Mouse (Mus musculus): ENCODE results near the gene Fam114a2. TPM values are rescaled to one million over a fixed set of nuclear protein-coding genes. Genes with fewer than 3 reads are reported as not detected.

Gene Fam114a2
- polyA plus RNA-seq, 1 experiment = 12.7 TPM

GRCm38 (mm10) chr11:57518751-57519148 is 333 bp upstream of the Fam114a2 start:
- peak overlapping the region; percentile 89 for H3K27ac ChIP-seq (ENCODE audit: control insufficient read depth, insufficient read depth, low read depth, low read length)
- peaks cover 3% of the 10 kb centered on the region for H3K4me1 ChIP-seq (ENCODE audit: control insufficient read depth, insufficient read depth, low read length)
- no peak for TF ChIP-seq CTCF (IDR thresholded peaks at IDR 0.05; ENCODE audit: control insufficient read depth, insufficient read depth, insufficient replicate concordance, low read depth, low read length)
- TF ChIP-seq POLR2A (IDR thresholded peaks at IDR 0.05; ENCODE audit: control insufficient read depth, low read depth, low read length) = no peak
- no peaks in the 10 kb centered on the region for H3K27me3 ChIP-seq (ENCODE audit: control insufficient read depth, insufficient read depth, low read length)
- no peaks in the 10 kb centered on the region for H3K36me3 ChIP-seq (ENCODE audit: control insufficient read depth, insufficient read depth, low read length)
- H3K4me3 ChIP-seq (ENCODE audit: control insufficient read depth, low read depth, low read length) = peak overlapping the region; percentile 99

GRCm38 (mm10) chr11:57516946-57517441 is 1.4 kb downstream of the Fam114a2 start:
- H3K4me3 ChIP-seq (ENCODE audit: control insufficient read depth, low read depth, low read length) = no peak overlapping the region
- H3K27ac ChIP-seq (ENCODE audit: control insufficient read depth, insufficient read depth, low read depth, low read length) = no peak overlapping the region
- TF ChIP-seq POLR2A (IDR thresholded peaks at IDR 0.05; ENCODE audit: control insufficient read depth, low read depth, low read length) = no peak
- no peak for TF ChIP-seq CTCF (IDR thresholded peaks at IDR 0.05; ENCODE audit: control insufficient read depth, insufficient read depth, insufficient replicate concordance, low read depth, low read length)
- no peaks in the 10 kb centered on the region for H3K27me3 ChIP-seq (ENCODE audit: control insufficient read depth, insufficient read depth, low read length)
- no peaks in the 10 kb centered on the region for H3K36me3 ChIP-seq (ENCODE audit: control insufficient read depth, insufficient read depth, low read length)
- H3K4me1 ChIP-seq (ENCODE audit: control insufficient read depth, insufficient read depth, low read length) = peaks cover 3% of the 10 kb centered on the region

- no peaks in the 10 kb centered on the region for H3K27me3 ChIP-seq (ENCODE audit: control insufficient read depth, insufficient read depth, low read length)
- H3K27ac ChIP-seq (ENCODE audit: control insufficient read depth, insufficient read depth, low read depth, low read length) = no peak overlapping the region
- no peak overlapping the region for H3K4me3 ChIP-seq (ENCODE audit: control insufficient read depth, low read depth, low read length)
- H3K36me3 ChIP-seq (ENCODE audit: control insufficient read depth, insufficient read depth, low read length) = no peaks in the 10 kb centered on the region
- TF ChIP-seq CTCF (IDR thresholded peaks at IDR 0.05; ENCODE audit: control insufficient read depth, insufficient read depth, insufficient replicate concordance, low read depth, low read length) = no peak
- TF ChIP-seq POLR2A (IDR thresholded peaks at IDR 0.05; ENCODE audit: control insufficient read depth, low read depth, low read length) = no peak
- peaks cover 3% of the 10 kb centered on the region for H3K4me1 ChIP-seq (ENCODE audit: control insufficient read depth, insufficient read depth, low read length)
Measured at GRCm38 (mm10) chr11:57515218-57515617, 3.2 kb downstream of the Fam114a2 start.

- H3K4me1 ChIP-seq (ENCODE audit: control insufficient read depth, insufficient read depth, low read length) = no peaks in the 10 kb centered on the region
- no peak overlapping the region for H3K4me3 ChIP-seq (ENCODE audit: control insufficient read depth, low read depth, low read length)
- H3K36me3 ChIP-seq (ENCODE audit: control insufficient read depth, insufficient read depth, low read length) = peaks cover 3% of the 10 kb centered on the region
- H3K27ac ChIP-seq (ENCODE audit: control insufficient read depth, insufficient read depth, low read depth, low read length) = no peak overlapping the region
- no peaks in the 10 kb centered on the region for H3K27me3 ChIP-seq (ENCODE audit: control insufficient read depth, insufficient read depth, low read length)
- TF ChIP-seq POLR2A (IDR thresholded peaks at IDR 0.05; ENCODE audit: control insufficient read depth, low read depth, low read length) (no peak), CTCF (IDR thresholded peaks at IDR 0.05; ENCODE audit: control insufficient read depth, insufficient read depth, insufficient replicate concordance, low read depth, low read length) (no peak)
Measured at GRCm38 (mm10) chr11:57506899-57507298, 11.5 kb downstream of the Fam114a2 start.

GRCm38 (mm10) chr11:57503155-57503554 is 15.3 kb downstream of the Fam114a2 start:
- Histone ChIP-seq H3K27ac (ENCODE audit: control insufficient read depth, insufficient read depth, low read depth, low read length) (no peak overlapping the region), H3K4me3 (ENCODE audit: control insufficient read depth, low read depth, low read length) (no peak overlapping the region), H3K4me1 (ENCODE audit: control insufficient read depth, insufficient read depth, low read length) (no peaks in the 10 kb centered on the region), H3K27me3 (ENCODE audit: control insufficient read depth, insufficient read depth, low read length) (no peaks in the 10 kb centered on the region), H3K36me3 (ENCODE audit: control insufficient read depth, insufficient read depth, low read length) (peaks cover 4% of the 10 kb centered on the region)
- TF ChIP-seq CTCF (IDR thresholded peaks at IDR 0.05; ENCODE audit: control insufficient read depth, insufficient read depth, insufficient replicate concordance, low read depth, low read length) = no peak
- TF ChIP-seq POLR2A (IDR thresholded peaks at IDR 0.05; ENCODE audit: control insufficient read depth, low read depth, low read length) = no peak

GRCm38 (mm10) chr11:57498215-57498614 is 20.2 kb downstream of the Fam114a2 start:
- Histone ChIP-seq H3K4me1 (ENCODE audit: control insufficient read depth, insufficient read depth, low read length) (no peaks in the 10 kb centered on the region), H3K36me3 (ENCODE audit: control insufficient read depth, insufficient read depth, low read length) (peaks cover 1% of the 10 kb centered on the region; the same call in 1 of the 2 replicates), H3K27me3 (ENCODE audit: control insufficient read depth, insufficient read depth, low read length) (no peaks in the 10 kb centered on the region), H3K4me3 (ENCODE audit: control insufficient read depth, low read depth, low read length) (no peak overlapping the region), H3K27ac (ENCODE audit: control insufficient read depth, insufficient read depth, low read depth, low read length) (no peak overlapping the region)
- TF ChIP-seq CTCF (IDR thresholded peaks at IDR 0.05; ENCODE audit: control insufficient read depth, insufficient read depth, insufficient replicate concordance, low read depth, low read length) (no peak), POLR2A (IDR thresholded peaks at IDR 0.05; ENCODE audit: control insufficient read depth, low read depth, low read length) (no peak)

- TF ChIP-seq CTCF (IDR thresholded peaks at IDR 0.05; ENCODE audit: control insufficient read depth, insufficient read depth, insufficient replicate concordance, low read depth, low read length) (no peak), POLR2A (IDR thresholded peaks at IDR 0.05; ENCODE audit: control insufficient read depth, low read depth, low read length) (no peak)
- Histone ChIP-seq H3K36me3 (ENCODE audit: control insufficient read depth, insufficient read depth, low read length) (peaks cover 1% of the 10 kb centered on the region; the same call in 1 of the 2 replicates), H3K27me3 (ENCODE audit: control insufficient read depth, insufficient read depth, low read length) (no peaks in the 10 kb centered on the region), H3K27ac (ENCODE audit: control insufficient read depth, insufficient read depth, low read depth, low read length) (no peak overlapping the region), H3K4me1 (ENCODE audit: control insufficient read depth, insufficient read depth, low read length) (no peaks in the 10 kb centered on the region), H3K4me3 (ENCODE audit: control insufficient read depth, low read depth, low read length) (no peak overlapping the region)
Measured at GRCm38 (mm10) chr11:57497701-57498100, 20.7 kb downstream of the Fam114a2 start.
